Mouse (Mus musculus): Measurements from ENCODE around the gene Chn2.

GRCm38 (mm10) chr6:54342223-54342622, 302.9 kb downstream of the Chn2 start:
- no peak for TF ChIP-seq GATA1 (IDR thresholded peaks at IDR 0.05; ENCODE audit: borderline replicate concordance, low read length)
- no peak for TF ChIP-seq FLI1 (IDR thresholded peaks at IDR 0.05; ENCODE audit: low read length)
